Mouse (Mus musculus) T-helper 1 cell (primary cell): ENCODE results near the gene Ms4a4c.
"Not testable (repeated sequence)": the region's sequence is repeated elsewhere in the genome, so short reads cannot be mapped to it uniquely, and the experiment has no call there.

Experiments used
- in situ Hi-C: fragments of 300-600 bp; cut with MboI, MseI; formaldehyde crosslinking; loops from one replicate; pipeline ENCODE4 v1.15.1; 2025; ENCODE audit warnings: high pct_unique_total_duplicates

The Ms4a4c gene

DNA sequence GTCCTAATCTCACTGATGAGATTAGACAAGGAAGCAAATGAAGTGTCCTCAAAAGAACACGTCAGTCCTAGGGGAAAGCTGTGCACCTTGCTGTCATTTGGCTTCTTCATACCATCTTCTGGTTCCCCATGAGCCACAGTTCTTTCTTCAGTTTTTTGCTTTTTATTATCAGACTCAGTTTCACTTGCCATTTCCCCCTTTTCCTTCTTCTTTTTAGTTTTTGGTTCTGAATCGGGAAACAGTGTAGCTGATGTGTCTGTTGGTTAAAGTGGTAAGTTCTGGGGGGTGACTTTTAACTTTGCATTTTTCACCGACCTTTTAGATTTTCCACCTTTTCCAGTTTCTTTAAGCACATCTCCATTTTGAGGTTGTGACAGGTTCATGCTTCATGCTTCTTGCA is at the start of gene Ms4a4c:
Gene Ms4a4c (plus strand): TSS at position 244 of the 400 bp plus-strand sequence.
- in situ Hi-C loops = no loop called here

DNA sequence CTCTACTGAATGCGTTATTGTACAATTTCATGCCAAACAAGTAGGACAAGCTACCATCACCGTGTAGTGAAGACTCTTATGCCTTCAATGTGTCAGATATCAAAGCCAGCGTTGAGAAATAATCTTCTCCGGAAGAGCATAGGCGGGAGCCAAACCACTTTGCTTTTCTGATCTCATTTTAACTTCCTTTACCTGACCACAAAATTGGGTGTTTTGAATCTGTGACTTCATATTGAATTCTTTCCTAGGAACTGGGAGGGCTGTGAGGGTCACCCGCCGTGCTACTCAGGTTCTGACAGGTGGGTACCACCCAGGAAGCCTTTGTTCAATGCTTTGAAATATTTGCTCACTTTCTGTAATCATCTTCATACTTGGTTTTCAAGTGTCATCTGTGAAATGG is 48.8 kb upstream of the Ms4a4c start:
- in situ Hi-C loops = loop anchor here (5.0 kb wide), 1 partner anchor 157 kb away; no protein-coding TSS in a partner anchor

DNA sequence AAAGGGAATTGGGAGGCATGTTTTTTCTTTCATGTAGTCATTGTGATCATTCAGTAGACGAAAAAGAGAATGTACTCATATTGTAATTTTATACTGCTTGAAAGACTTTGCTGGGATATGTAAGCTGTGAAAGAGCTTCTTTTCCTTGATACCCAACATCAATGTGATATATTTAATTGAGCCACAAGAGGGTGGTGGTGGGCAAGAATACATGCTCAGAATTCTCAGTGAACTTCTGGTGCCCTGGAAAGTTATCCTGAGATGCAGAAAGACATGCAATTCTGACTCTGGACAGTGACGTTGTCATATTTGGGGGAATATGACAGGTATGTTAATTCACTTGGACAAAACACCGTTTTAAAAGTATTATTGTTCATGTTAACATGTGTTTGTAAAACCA is 44.5 kb upstream of the Ms4a4c start:
- in situ Hi-C loops = no loop called here

- in situ Hi-C loops = no loop called here
Observed at GRCm38 (mm10) chr19:11362002-11362401, 42.6 kb upstream of the Ms4a4c start.

- in situ Hi-C loops = no loop called here
Observed at GRCm38 (mm10) chr19:11368310-11368709, 36.3 kb upstream of the Ms4a4c start.

- in situ Hi-C loops = no loop called here
Observed at GRCm38 (mm10) chr19:11371181-11371580, 33.4 kb upstream of the Ms4a4c start.

GRCm38 (mm10) chr19:11375273-11375672 is 29.3 kb upstream of the Ms4a4c start, which contains the start of gene Ms4a4a:
Gene Ms4a4a, plus strand, starts transcription at chr19:11375523.
- in situ Hi-C loops = no loop called here

DNA sequence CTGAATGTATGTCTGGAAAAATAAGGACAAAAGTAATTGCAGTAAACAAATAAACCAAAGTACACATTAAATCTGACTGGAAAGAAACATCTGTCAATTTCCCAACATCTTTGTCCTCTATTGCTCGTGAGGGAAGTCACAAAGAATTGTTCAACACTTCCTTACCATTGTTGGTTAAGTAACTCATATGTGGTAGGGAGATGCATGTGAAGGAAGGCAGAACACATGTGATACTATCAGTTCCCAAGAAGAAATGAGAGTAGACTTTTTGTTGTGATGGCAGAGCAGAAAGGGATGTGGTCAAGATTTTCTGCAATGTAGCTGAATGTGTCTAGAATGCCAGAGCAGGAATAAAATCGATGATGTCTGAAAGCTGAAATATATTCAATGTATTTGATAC is 28.2 kb upstream of the Ms4a4c start:
- in situ Hi-C loops = no loop called here

GRCm38 (mm10) chr19:11387109-11387508 is 17.5 kb upstream of the Ms4a4c start:
- in situ Hi-C loops = no loop called here

GRCm38 (mm10) chr19:11387685-11388084 is 16.9 kb upstream of the Ms4a4c start:
- in situ Hi-C loops = no loop called here

GRCm38 (mm10) chr19:11388949-11389348 is 15.6 kb upstream of the Ms4a4c start:
- in situ Hi-C loops = no loop called here

GRCm38 (mm10) chr19:11395769-11396168 is 8.8 kb upstream of the Ms4a4c start:
- in situ Hi-C loops = no loop called here

DNA sequence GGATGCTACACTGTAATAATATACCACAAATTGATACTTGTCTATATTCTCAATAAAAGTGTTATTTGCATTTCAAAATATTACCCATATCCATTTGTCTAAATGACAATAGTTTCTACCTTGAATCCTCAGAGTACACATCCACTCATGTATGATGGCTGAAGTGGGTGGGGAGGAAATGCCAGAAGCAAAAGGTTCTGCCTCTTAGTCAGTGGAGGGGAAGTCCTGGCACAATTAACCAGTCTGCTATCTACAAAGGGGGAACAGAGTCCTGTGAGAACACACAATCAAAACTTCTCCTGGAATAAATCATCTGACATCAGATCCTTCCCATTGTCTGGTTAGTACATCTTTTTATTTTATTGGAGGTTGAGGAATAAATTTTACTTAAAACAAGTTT is 2.9 kb downstream of the Ms4a4c start:
- in situ Hi-C loops = no loop called here

- in situ Hi-C loops = no loop called here
Observed at GRCm38 (mm10) chr19:11408591-11408990, 4.0 kb downstream of the Ms4a4c start.

DNA sequence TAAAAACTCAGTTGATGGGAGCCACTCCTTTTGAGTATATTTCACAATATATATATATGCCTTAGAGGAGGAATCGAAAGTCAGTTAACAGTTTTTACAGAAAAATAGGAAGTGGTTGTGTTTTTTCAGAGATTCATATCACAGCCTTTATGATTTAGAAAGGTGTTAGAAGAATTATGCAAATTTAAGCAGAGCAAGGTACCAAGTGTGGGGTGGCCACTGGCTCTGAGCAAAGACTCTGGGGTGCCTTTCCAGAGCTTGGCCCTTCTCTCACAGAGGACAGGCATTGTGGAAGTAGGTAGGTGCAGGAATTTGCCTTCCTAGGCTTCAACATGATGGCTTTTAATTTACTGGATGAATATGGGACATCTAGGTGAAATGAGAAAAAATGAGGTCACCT is 7.1 kb downstream of the Ms4a4c start:
- in situ Hi-C loops = no loop called here

DNA sequence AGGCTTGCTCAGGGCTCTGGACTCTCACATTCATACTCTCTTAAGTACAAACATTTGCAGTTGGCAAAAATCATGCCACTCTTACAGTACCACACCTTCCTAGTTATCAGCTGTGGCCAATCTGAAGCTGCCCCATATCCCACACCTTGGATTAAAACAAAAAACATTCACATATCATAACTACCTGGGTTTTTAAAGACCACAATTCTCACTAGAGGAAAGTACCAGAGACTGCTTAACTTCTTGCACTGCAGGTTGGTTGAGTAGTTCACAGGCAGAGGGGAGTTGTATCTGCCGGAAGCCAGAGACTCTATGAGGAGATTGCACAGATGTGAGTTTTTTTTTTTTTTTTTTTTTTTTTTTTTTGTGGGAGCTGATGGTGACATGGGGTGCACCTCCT is 9.5 kb downstream of the Ms4a4c start:
- in situ Hi-C loops = no loop called here

DNA sequence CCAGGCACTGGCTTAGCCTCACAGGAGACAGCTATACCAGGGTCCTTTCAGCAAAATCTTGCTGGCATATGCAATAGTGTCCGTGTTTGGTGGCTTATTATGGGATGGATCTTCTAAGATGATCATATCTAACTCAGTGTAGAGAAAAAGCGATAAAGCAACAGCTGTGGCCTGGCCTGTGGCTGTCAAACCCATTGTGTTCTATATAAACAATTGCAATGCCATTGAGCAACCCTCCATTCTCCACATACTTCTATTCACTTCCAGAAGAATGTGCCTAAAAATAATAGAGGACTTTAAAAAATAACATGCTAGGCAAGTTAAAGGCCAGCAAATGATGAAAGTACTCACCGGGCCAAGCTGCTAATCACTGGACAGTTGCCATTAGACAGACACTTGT is 11.0 kb downstream of the Ms4a4c start:
- in situ Hi-C loops = no loop called here

GRCm38 (mm10) chr19:11418865-11419264 is 14.3 kb downstream of the Ms4a4c start:
- in situ Hi-C loops = not testable (repeated sequence)

DNA sequence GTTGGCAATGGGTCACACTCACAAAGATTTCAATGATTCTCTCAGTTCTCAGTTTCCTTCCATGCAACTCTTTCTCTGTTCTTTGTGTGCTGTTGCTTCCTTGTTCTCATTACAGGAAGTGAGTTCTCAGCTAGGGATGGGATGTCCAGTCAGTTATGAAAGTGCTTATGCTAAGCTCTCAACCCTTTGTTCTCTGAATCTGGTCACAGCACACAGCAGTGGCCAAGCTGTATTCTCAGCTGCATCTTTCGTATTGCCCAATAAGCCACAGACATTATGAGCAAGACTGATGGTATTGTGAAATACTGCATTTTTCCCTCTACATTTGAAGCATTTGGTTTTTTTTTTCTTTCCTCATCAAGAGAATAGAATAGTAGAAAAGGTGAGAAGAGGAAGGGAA is 26.6 kb downstream of the Ms4a4c start:
- in situ Hi-C loops = not testable (repeated sequence)

- in situ Hi-C loops = no loop called here
Observed at GRCm38 (mm10) chr19:11435058-11435834, 30.7 kb downstream of the Ms4a4c start.

- in situ Hi-C loops = no loop called here
Observed at GRCm38 (mm10) chr19:11443338-11443737, 38.8 kb downstream of the Ms4a4c start, which contains the start of gene Ms4a4b. Gene Ms4a4b, plus strand, starts transcription at chr19:11443553.

- in situ Hi-C loops = no loop called here
Observed at GRCm38 (mm10) chr19:11443964-11444363, 39.4 kb downstream of the Ms4a4c start.

DNA sequence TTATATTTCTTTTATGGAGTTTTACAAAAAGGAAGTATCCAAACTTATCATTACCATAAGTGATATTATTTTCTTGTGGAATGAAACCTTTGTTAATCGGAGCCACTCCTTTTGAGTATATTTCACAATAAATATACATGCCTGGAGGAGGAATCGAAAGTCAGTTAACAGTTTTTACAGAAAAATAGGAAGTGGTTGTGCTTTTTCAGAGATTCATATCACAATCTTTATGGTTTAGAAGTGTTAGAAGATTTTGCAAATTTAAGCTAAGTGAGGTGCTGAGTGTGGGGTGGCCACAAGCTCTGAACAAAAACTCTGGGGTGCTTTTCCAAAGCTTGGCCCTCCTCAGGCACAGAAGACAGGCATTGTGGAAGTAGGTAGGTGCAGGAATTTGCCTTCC is 42.7 kb downstream of the Ms4a4c start:
- in situ Hi-C loops = no loop called here
